Mouse (Mus musculus) heart, postnatal 0 days (tissue): Measurements from ENCODE around the gene Ggt5.

Experiments used
- CTCF ChIP-seq: IDR thresholded peaks from 2 replicates; pipeline ENCODE4 v1.5.1; 2016; ENCODE audit warnings: antibody characterized with exemption, control low read depth, low read depth
- EP300 ChIP-seq: IDR thresholded peaks from 2 replicates; pipeline ENCODE4 v1.6.1; 2016; ENCODE audit warnings: antibody characterized with exemption, low read depth

- no peak for TF ChIP-seq CTCF
- no peak for TF ChIP-seq EP300
Observed at GRCm38 (mm10) chr10:75607253-75607652, 18.1 kb downstream of the Ggt5 start.
